Mouse (Mus musculus): ENCODE results near the gene Dctn2. TPM values are rescaled to one million over a fixed set of nuclear protein-coding genes. Genes with fewer than 3 reads are reported as not detected.
A peak's percentile ranks its signal among the peaks of the same experiment; 100 is the strongest.

Dctn2 gene
- polyA plus RNA-seq, 1 experiment from 2014 or later = 308 TPM

- H3K9ac ChIP-seq = peak overlapping the region; percentile 88
- no peak for ATAC-seq (ENCODE audit: low FRiP score)
- WGBS = 74% methylated on average over 13 of the region's 13 CpGs
- no peaks in the 10 kb centered on the region for H3K27me3 ChIP-seq
- H3K36me3 ChIP-seq = peaks cover 68% of the 10 kb centered on the region
- no peak overlapping the region for H3K4me3 ChIP-seq
- H3K9me3 ChIP-seq = no peaks in the 10 kb centered on the region
- peak overlapping the region; percentile 15; the same call in 1 of the 2 replicates for H3K27ac ChIP-seq
- peaks cover 49% of the 10 kb centered on the region for H3K4me1 ChIP-seq (replicated peaks)
- H3K4me2 ChIP-seq = peak overlapping the region; percentile 8; the same call in 1 of the 2 replicates
Measured at GRCm38 (mm10) chr10:127285644-127286043, 19.5 kb downstream of the Dctn2 start.

DNA sequence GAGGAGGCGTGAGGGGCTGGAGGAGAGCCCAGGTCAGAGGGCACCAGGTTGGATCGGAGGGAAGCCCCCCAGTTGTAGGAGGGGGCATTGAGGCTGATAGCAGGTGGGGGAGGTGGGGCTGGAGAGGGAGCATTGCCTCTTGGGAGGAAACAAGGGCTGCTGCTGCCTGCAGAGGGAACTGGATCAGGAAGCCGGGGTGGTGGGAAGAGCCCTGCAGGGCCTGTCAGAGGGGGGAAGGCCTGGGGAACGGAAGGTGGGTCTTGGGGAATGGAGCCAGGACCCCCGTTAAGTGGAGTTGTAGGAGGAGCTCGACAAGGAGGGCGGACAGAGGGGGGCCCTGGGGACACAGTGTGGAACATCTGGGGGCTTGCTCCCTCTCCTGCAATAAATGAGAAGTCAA, 20.0 kb downstream of the Dctn2 start:
- Histone ChIP-seq H3K4me1 (replicated peaks) (peaks cover 51% of the 10 kb centered on the region), H3K4me3 (peak overlapping the region; percentile 63), H3K27me3 (no peaks in the 10 kb centered on the region), H3K27ac (peak overlapping the region; percentile 60), H3K4me2 (peak overlapping the region; percentile 92), H3K36me3 (peaks cover 63% of the 10 kb centered on the region), H3K9ac (peak overlapping the region; percentile 88), H3K9me3 (no peaks in the 10 kb centered on the region)
- no peak for ATAC-seq (ENCODE audit: low FRiP score)
- WGBS = 64% methylated on average over 7 of the region's 7 CpGs

GRCm38 (mm10) chr10:127286730-127287129, 20.6 kb downstream of the Dctn2 start:
- Histone ChIP-seq H3K9ac (peak overlapping the region; percentile 88), H3K4me2 (peak overlapping the region; percentile 92)

DNA sequence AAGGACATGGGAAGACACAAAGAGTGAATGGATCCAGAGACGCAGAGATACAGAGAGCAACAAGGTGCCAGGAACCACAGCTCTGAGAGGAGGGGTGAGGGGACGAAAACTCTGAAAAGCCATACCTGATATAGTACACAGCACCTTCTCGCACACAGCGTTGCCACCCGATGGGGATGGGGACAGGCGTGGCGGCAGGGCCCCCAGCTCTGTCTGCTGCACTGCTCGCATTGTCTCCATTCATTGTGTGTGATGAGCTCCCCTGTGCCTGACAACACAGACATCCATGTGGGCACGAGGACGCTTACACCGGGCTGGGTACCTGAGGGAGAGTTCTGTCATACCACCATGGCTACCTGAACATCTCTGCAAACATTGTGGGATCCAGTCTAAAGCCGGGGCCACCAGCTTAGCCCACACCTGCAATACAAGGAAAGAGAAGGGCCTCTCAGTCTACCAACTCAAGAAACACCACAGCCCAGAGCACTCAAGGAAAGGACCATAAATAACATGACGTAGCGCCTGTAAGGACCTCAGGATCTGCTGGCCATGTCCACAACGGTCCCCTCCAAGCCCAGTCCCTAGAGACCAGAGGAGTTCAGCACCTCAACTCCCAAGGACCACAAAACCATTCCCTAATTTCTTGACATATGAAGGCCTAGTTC, 21.2 kb downstream of the Dctn2 start:
- no peak for ATAC-seq (ENCODE audit: low FRiP score)
- Histone ChIP-seq H3K4me2 (peak overlapping the region; percentile 92), H3K27me3 (no peaks in the 10 kb centered on the region), H3K9ac (peak overlapping the region; percentile 88), H3K9me3 (no peaks in the 10 kb centered on the region), H3K27ac (peak overlapping the region; percentile 98), H3K4me1 (replicated peaks) (peaks cover 63% of the 10 kb centered on the region), H3K4me3 (peak overlapping the region; percentile 63), H3K36me3 (peaks cover 51% of the 10 kb centered on the region)
- WGBS = 67% methylated on average over 15 of the region's 15 CpGs

More at GRCm38 (mm10) chr10:127286730-127287129, 20.6 kb downstream of the Dctn2 start:
- H3K27me3 ChIP-seq = no peaks in the 10 kb centered on the region
- peak overlapping the region; percentile 98 for H3K27ac ChIP-seq
- H3K4me1 ChIP-seq (replicated peaks) = peaks cover 56% of the 10 kb centered on the region
- H3K9me3 ChIP-seq = no peaks in the 10 kb centered on the region
- no peak for ATAC-seq (ENCODE audit: low FRiP score)
- H3K36me3 ChIP-seq = peaks cover 57% of the 10 kb centered on the region
- 43% methylated on average over 7 of the region's 7 CpGs for WGBS
- H3K4me3 ChIP-seq = peak overlapping the region; percentile 63

- Histone ChIP-seq H3K4me1 (replicated peaks) (peaks cover 68% of the 10 kb centered on the region), H3K4me2 (peak overlapping the region; percentile 92), H3K9me3 (no peaks in the 10 kb centered on the region), H3K27ac (peak overlapping the region; percentile 98), H3K27me3 (no peaks in the 10 kb centered on the region), H3K4me3 (peak overlapping the region; percentile 63), H3K36me3 (peaks cover 46% of the 10 kb centered on the region), H3K9ac (peak overlapping the region; percentile 88)
- ATAC-seq (ENCODE audit: low FRiP score) = no peak
- WGBS = 2% methylated on average over 3 of the region's 3 CpGs
Measured at GRCm38 (mm10) chr10:127287936-127288293, 21.7 kb downstream of the Dctn2 start.

- peaks cover 44% of the 10 kb centered on the region for H3K36me3 ChIP-seq
- peaks cover 73% of the 10 kb centered on the region for H3K4me1 ChIP-seq (replicated peaks)
- 2% methylated on average over 20 of the region's 28 CpGs for WGBS
- H3K9me3 ChIP-seq = no peaks in the 10 kb centered on the region
- no peaks in the 10 kb centered on the region for H3K27me3 ChIP-seq
- ATAC-seq (ENCODE audit: low FRiP score) = peak; percentile 8; the same call in 1 of the 2 replicates
- H3K9ac ChIP-seq = peak overlapping the region; percentile 88
- H3K4me2 ChIP-seq = peak overlapping the region; percentile 92
- peak overlapping the region; percentile 63 for H3K4me3 ChIP-seq
- H3K27ac ChIP-seq = peak overlapping the region; percentile 98
Measured at GRCm38 (mm10) chr10:127288328-127288799, 22.2 kb downstream of the Dctn2 start.

- Histone ChIP-seq H3K4me1 (replicated peaks) (peaks cover 75% of the 10 kb centered on the region), H3K9me3 (no peaks in the 10 kb centered on the region), H3K36me3 (peaks cover 43% of the 10 kb centered on the region), H3K4me2 (peak within 1 kb of the TSS; percentile 92), H3K27ac (peak within 1 kb of the TSS; percentile 98), H3K9ac (peak within 1 kb of the TSS; percentile 88), H3K27me3 (no peaks in the 10 kb centered on the region), H3K4me3 (peak within 1 kb of the TSS; percentile 63)
- WGBS = under 1% methylated on average over 20 of the region's 65 CpGs
- ATAC-seq (ENCODE audit: low FRiP score) = peak; percentile 4
Measured at GRCm38 (mm10) chr10:127288800-127289572, 22.8 kb downstream of the Dctn2 start, which contains the start of gene Mbd6. Gene Mbd6, minus strand, starts transcription at chr10:127289018.

GRCm38 (mm10) chr10:127289573-127290191, 23.5 kb downstream of the Dctn2 start:
- 1% methylated on average over 15 of the region's 15 CpGs for WGBS
- Histone ChIP-seq H3K4me1 (replicated peaks) (peaks cover 72% of the 10 kb centered on the region), H3K27ac (peak overlapping the region; percentile 98), H3K27me3 (no peaks in the 10 kb centered on the region), H3K9ac (peak overlapping the region; percentile 88), H3K4me3 (peak overlapping the region; percentile 63), H3K36me3 (peaks cover 43% of the 10 kb centered on the region), H3K9me3 (no peaks in the 10 kb centered on the region), H3K4me2 (peak overlapping the region; percentile 92)
- ATAC-seq (ENCODE audit: low FRiP score) = 0 out of 2 replicates have a peak, but pooled peaks have one; percentile 3

GRCm38 (mm10) chr10:127290307-127290929, 24.2 kb downstream of the Dctn2 start:
- H3K4me2 ChIP-seq = peak overlapping the region; percentile 92
- ATAC-seq (ENCODE audit: low FRiP score) = peak; percentile 90
- H3K36me3 ChIP-seq = peaks cover 43% of the 10 kb centered on the region
- no peaks in the 10 kb centered on the region for H3K27me3 ChIP-seq
- peak overlapping the region; percentile 63 for H3K4me3 ChIP-seq
- WGBS = under 1% methylated on average over 44 of the region's 47 CpGs
- no peaks in the 10 kb centered on the region for H3K9me3 ChIP-seq
- H3K4me1 ChIP-seq (replicated peaks) = peaks cover 64% of the 10 kb centered on the region
- H3K9ac ChIP-seq = peak overlapping the region; percentile 81
- H3K27ac ChIP-seq = peak overlapping the region; percentile 98

GRCm38 (mm10) chr10:127290930-127291880, 25.0 kb downstream of the Dctn2 start:
- Histone ChIP-seq H3K27ac (peak overlapping the region; percentile 98), H3K9ac (peak overlapping the region; percentile 81), H3K4me3 (peak overlapping the region; percentile 63), H3K27me3 (no peaks in the 10 kb centered on the region), H3K9me3 (no peaks in the 10 kb centered on the region), H3K36me3 (peaks cover 43% of the 10 kb centered on the region), H3K4me1 (replicated peaks) (peaks cover 57% of the 10 kb centered on the region), H3K4me2 (peak overlapping the region; percentile 92)
- WGBS = 2% methylated on average over 19 of the region's 19 CpGs
- ATAC-seq (ENCODE audit: low FRiP score) = peak; percentile 55

Data from hindbrain, embryonic 13.5 days (tissue).